Mouse (Mus musculus): ENCODE measurements around the gene Gpr88.

DNA sequence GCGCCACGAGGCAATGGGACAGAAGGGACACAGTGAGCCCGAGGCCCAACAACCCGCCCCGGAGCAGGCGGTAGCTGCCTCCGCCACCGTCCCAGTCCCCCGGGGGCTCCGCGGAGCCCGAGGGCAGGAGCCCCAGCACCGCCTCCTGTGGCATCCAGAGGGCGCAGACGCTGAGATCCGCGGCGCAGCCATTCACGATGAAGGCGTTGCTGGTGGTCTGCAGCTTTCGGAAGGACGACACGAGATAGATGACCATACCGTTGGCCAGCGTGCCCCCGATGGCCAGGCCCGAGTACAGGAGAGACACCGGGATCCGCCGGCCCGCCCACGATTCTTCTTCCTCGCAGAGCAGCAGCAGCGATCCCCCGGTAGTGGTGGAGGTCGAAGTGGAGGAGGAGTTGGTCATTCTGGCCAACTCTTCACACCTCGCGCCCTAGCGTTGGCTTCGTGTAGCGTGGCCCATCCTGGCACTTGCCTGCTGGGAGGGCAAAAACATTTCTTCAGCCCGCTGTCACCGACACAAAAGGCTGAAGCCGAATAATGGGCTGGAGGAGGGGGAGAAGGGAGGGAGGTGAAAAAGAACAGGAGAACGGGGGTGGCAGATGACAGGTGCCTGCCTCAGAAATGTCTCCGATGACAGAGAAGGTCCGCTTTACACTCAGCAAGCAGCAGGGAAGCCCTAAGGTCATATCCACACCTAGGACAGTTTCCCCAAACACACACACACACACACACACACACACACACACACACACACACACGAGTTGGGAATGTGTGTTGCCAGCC lies 855 bp downstream of the Gpr88 start:
- TF ChIP-seq CTCF (IDR thresholded peaks at IDR 0.05; ENCODE audit: low read depth) (peak; percentile 30), EP300 (IDR thresholded peaks at IDR 0.05; ENCODE audit: low read depth) (no peak)
